Mouse (Mus musculus) intestine, embryonic 14.5 days (tissue): ENCODE data around the gene Igfbp1. TPM values are rescaled to one million over a fixed set of nuclear protein-coding genes. Genes with fewer than 3 reads are reported as not detected.

ENCODE experiments used
- ATAC-seq: fragments of 200-750 bp; cut with Nextera tagmentation; replicated peaks from 2 replicates; pipeline ENCODE4 v1.8.0; 2017; ENCODE audit warnings: low read depth, moderate number of reproducible peaks, moderate TSS enrichment, moderate library complexity; ENCODE audit not compliant: low FRiP score, low TSS enrichment
- DNase-seq: peaks from one replicate; pipeline ENCODE4 v3.0.0-alpha.2; 2018; ENCODE audit warnings: low spot score
- H3K27ac ChIP-seq: fragments of 300-500 bp; sonication (generic); 2 replicates; pipeline ENCODE4 v1.5.1; 2014; ENCODE audit warnings: low read depth, mild to moderate bottlenecking, control low read depth
- H3K27me3 ChIP-seq: fragments of 300-500 bp; sonication (generic); replicated peaks from 2 replicates; pipeline ENCODE4 v1.6.1; 2014; ENCODE audit warnings: low read length, control low read depth; ENCODE audit not compliant: control insufficient read depth, insufficient read depth
- H3K36me3 ChIP-seq: fragments of 300-500 bp; sonication (generic); 2 replicates; pipeline ENCODE4 v1.6.1; 2014; ENCODE audit warnings: low read length, control low read depth; ENCODE audit not compliant: control insufficient read depth, insufficient read depth
- H3K4me1 ChIP-seq: fragments of 300-500 bp; sonication (generic); replicated peaks from 2 replicates; pipeline ENCODE4 v1.6.1; 2014; ENCODE audit warnings: low read length, control low read depth, mixed read lengths; ENCODE audit not compliant: control insufficient read depth, insufficient read depth
- H3K4me2 ChIP-seq: fragments of 300-500 bp; sonication (generic); 2 replicates; pipeline ENCODE4 v1.6.1; 2014; ENCODE audit warnings: low read length
- H3K4me3 ChIP-seq: fragments of 300-500 bp; sonication (generic); 2 replicates; pipeline ENCODE4 v1.5.1; 2014; ENCODE audit warnings: low read depth, low read length, control low read depth, mixed read lengths
- H3K9ac ChIP-seq: fragments of 300-500 bp; sonication (generic); 2 replicates; pipeline ENCODE4 v1.6.1; 2014; ENCODE audit warnings: mild to moderate bottlenecking, low read length
- H3K9me3 ChIP-seq: fragments of 300-500 bp; sonication (generic); 2 replicates; pipeline ENCODE4 v1.6.1; 2016; ENCODE audit warnings: low read length, control low read depth; ENCODE audit not compliant: control insufficient read depth
- WGBS: fragments of 180-500 bp; shearing (Covaris S2); extraction: QIAGEN DNeasy Blood & Tissue Kit; methylation state at CpG from one replicate; pipeline ENCODE4 v1.1.7; 2014; 5-methylcytosine and 5-hydroxymethylcytosine counted together
- polyA plus RNA-seq: library from polyadenylated mRNA; unstranded; fragments of >200 nt; fragmentation: Nextera tagmentation; extraction: Ambion mirVana; gene quantifications from 2 replicates; pipeline ENCODE4 v1.2.1, GENCODE M21; 2014

Igfbp1 gene
- polyA plus RNA-seq, 1 experiment from 2014 or later, result 0.57 TPM

- Histone ChIP-seq H3K36me3 (no peaks in the 10 kb centered on the region), H3K9ac (no peak overlapping the region), H3K4me3 (no peak overlapping the region), H3K27me3 (no peaks in the 10 kb centered on the region), H3K9me3 (0 out of 2 replicates have a peak, but pooled peaks cover 4% of the 10 kb centered on the region), H3K27ac (no peak overlapping the region), H3K4me1 (no peaks in the 10 kb centered on the region), H3K4me2 (no peak overlapping the region)
- WGBS, result 61% methylated on average over 10 of the region's 10 CpGs
- DNase-seq (no peak), ATAC-seq (no peak)
These were observed 1.1 kb downstream of the Igfbp1 start for GRCm38 (mm10) chr11:7198481-7199256.

GRCm38 (mm10) chr11:7199736-7200392 is 2.3 kb downstream of the Igfbp1 start:
- Histone ChIP-seq H3K36me3 (no peaks in the 10 kb centered on the region), H3K4me3 (no peak overlapping the region), H3K9me3 (0 out of 2 replicates have a peak, but pooled peaks cover 2% of the 10 kb centered on the region), H3K9ac (no peak overlapping the region), H3K4me1 (no peaks in the 10 kb centered on the region), H3K27ac (no peak overlapping the region), H3K4me2 (no peak overlapping the region), H3K27me3 (no peaks in the 10 kb centered on the region)
- no peak for DNase-seq
- ATAC-seq, result no peak
- 57% methylated on average over 14 of the region's 14 CpGs for WGBS

- Histone ChIP-seq H3K4me2 (no peak overlapping the region), H3K27me3 (no peaks in the 10 kb centered on the region), H3K9ac (no peak overlapping the region), H3K4me3 (no peak overlapping the region), H3K27ac (no peak overlapping the region), H3K9me3 (no peaks in the 10 kb centered on the region), H3K4me1 (no peaks in the 10 kb centered on the region), H3K36me3 (no peaks in the 10 kb centered on the region)
- DNase-seq (no peak), ATAC-seq (no peak)
- 85% methylated on average over 9 of the region's 9 CpGs for whole genome bisulfite sequencing
These were observed 2.8 kb downstream of the Igfbp1 start for GRCm38 (mm10) chr11:7200393-7200783.

GRCm38 (mm10) chr11:7202206-7202605 is 4.6 kb downstream of the Igfbp1 start:
- H3K27me3 ChIP-seq, result no peaks in the 10 kb centered on the region
- ATAC-seq, result no peak
- no peak for DNase-seq
- no peaks in the 10 kb centered on the region for H3K9me3 ChIP-seq
- H3K4me2 ChIP-seq, result no peak overlapping the region
- WGBS, result 75% methylated on average over 7 of the region's 7 CpGs
- H3K4me1 ChIP-seq, result no peaks in the 10 kb centered on the region
- H3K9ac ChIP-seq, result no peak overlapping the region
- H3K4me3 ChIP-seq, result no peak overlapping the region
- H3K36me3 ChIP-seq, result no peaks in the 10 kb centered on the region
- no peak overlapping the region for H3K27ac ChIP-seq

- 84% methylated on average over 9 of the region's 9 CpGs for WGBS
- ATAC-seq, result no peak
- H3K4me2 ChIP-seq, result no peak overlapping the region
These were observed 6.3 kb downstream of the Igfbp1 start for GRCm38 (mm10) chr11:7203846-7204245.

GRCm38 (mm10) chr11:7210343-7210742 is 12.8 kb downstream of the Igfbp1 start:
- ATAC-seq (peak; percentile 36; the same call in 1 of the 2 replicates), DNase-seq (peak; percentile 89)
- Histone ChIP-seq H3K4me1 (peaks cover 10% of the 10 kb centered on the region), H3K9ac (no peak overlapping the region), H3K4me2 (no peak overlapping the region), H3K36me3 (no peaks in the 10 kb centered on the region), H3K4me3 (no peak overlapping the region), H3K27me3 (peaks cover 41% of the 10 kb centered on the region), H3K27ac (no peak overlapping the region), H3K9me3 (no peaks in the 10 kb centered on the region)
- 14% methylated on average over 6 of the region's 6 CpGs for WGBS

More at GRCm38 (mm10) chr11:7203846-7204245, 6.3 kb downstream of the Igfbp1 start:
- H3K36me3 ChIP-seq, result no peaks in the 10 kb centered on the region
- no peaks in the 10 kb centered on the region for H3K4me1 ChIP-seq
- H3K9ac ChIP-seq, result no peak overlapping the region
- no peak for DNase-seq
- no peak overlapping the region for H3K4me3 ChIP-seq
- H3K9me3 ChIP-seq, result no peaks in the 10 kb centered on the region
- H3K27ac ChIP-seq, result no peak overlapping the region
- no peaks in the 10 kb centered on the region for H3K27me3 ChIP-seq

GRCm38 (mm10) chr11:7211211-7211610 is 13.6 kb downstream of the Igfbp1 start:
- DNase-seq (no peak), ATAC-seq (no peak)
- 25% methylated on average over 9 of the region's 9 CpGs for WGBS

DNA sequence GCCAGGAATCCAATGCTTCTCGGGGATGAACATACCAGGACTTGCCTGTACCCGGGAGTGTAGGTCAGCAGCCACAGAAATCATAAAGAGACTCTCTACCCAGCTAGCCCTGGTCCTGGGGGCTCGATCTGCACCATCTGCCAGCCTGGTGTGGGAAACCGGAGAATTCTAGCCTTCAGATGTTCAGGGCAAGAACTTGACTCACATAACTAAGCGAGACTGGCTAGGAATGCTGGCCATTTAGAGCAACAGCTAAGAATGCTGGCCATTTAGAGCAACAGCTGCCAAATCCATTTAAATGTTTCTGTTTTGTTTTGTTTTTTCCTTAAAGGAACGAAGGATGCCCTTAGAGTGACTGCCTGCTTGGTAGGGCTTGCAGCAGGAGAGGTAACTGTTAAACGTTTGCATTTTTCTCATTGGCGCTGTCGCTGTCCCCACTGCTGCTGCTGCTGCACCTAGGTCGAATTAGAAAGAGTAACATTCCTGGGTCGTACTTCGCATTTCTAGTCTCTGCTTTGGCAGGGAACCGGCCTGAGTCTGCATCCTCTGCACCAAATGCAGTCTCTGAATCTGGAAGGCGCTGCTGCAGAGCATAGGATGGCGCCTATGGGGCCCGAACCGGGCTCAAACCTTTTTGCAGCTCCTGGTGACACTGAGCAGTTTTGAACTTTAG is 14.7 kb downstream of the Igfbp1 start:
- DNase-seq, result no peak
- Histone ChIP-seq H3K27ac (no peak overlapping the region), H3K27me3 (peaks cover 44% of the 10 kb centered on the region), H3K4me2 (peak overlapping the region; percentile 90), H3K9me3 (no peaks in the 10 kb centered on the region), H3K9ac (no peak overlapping the region), H3K36me3 (no peaks in the 10 kb centered on the region), H3K4me3 (peak overlapping the region; percentile 54), H3K4me1 (peaks cover 10% of the 10 kb centered on the region)
- ATAC-seq, result no peak
- WGBS, result 18% methylated on average over 17 of the region's 17 CpGs

More at GRCm38 (mm10) chr11:7211211-7211610, 13.6 kb downstream of the Igfbp1 start:
- peaks cover 10% of the 10 kb centered on the region for H3K4me1 ChIP-seq
- H3K4me3 ChIP-seq, result no peak overlapping the region
- no peaks in the 10 kb centered on the region for H3K36me3 ChIP-seq
- no peak overlapping the region for H3K27ac ChIP-seq
- H3K9ac ChIP-seq, result no peak overlapping the region
- H3K4me2 ChIP-seq, result peak overlapping the region; percentile 23; the same call in 1 of the 2 replicates
- H3K27me3 ChIP-seq, result peaks cover 44% of the 10 kb centered on the region
- no peaks in the 10 kb centered on the region for H3K9me3 ChIP-seq
